Mouse (Mus musculus): ENCODE measurements around the gene Gm43638. TPM values are rescaled to one million over a fixed set of nuclear protein-coding genes. Genes with fewer than 3 reads are reported as not detected.

Gene Gm43638
- polyA plus RNA-seq (2017; shearing (Covaris generic)), result not detected

DNA sequence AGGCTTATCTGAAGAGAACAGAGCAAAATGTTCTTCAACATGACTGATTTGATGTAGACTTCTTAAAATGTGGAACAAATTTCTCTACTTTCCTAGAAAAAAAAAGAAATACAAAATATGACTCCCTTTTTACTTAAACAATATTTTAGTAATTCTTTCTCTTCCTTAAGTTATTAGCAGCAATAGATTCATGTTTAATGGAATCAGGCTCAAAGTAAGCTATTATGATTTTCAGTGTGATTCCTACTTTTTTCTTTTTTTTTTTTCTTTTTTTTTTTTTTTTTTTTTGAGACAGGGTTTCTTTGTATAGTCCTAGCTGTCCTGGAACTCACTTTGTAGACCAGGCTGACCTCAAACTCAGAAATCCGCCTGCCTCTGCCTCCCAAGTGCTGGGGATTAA lies at the start of gene Gm43638:
TSS of gene Gm43638 (minus strand) at position 101 of the 400 bp plus-strand sequence.

DNA sequence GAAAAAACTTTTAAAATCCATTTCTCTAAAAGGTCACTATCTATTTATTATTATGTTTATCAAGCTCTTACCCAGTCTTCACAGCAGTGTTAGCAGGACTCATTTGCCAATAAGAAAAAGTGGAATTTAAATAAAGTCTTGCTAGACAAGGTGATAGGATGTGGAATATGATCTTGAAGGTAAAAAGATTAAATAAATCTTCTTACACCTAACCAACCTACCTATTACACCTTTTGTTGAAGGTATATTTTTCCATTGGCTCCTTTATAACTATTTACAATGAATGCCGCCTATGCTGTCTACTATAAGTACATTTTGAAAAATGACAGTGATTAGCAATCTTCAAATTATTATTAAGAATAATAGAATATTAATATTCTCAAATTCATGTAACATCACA lies 4.2 kb upstream of the Gm43638 start, which contains the start of gene Ugt2a1:
TSS of gene Ugt2a1 (minus strand) at position 101 of the 400 bp plus-strand sequence.

GRCm38 (mm10) chr5:87482160-87482559 lies 4.4 kb downstream of the Gm43638 start, which contains the start of gene Ugt2a2:
Gene Ugt2a2 (minus strand): TSS chr5:87482260.

GRCm38 (mm10) chr5:87424041-87424440 lies 62.6 kb downstream of the Gm43638 start, which contains the start of gene Ugt2b38:
Gene Ugt2b38 (minus strand): TSS chr5:87424203.

Other genes starting within 250 kb of the Gm43638 start
- gene Ugt2b37, start 232.0 kb downstream of the Gm43638 start, polyA plus RNA-seq (2017; shearing (Covaris generic)), result not detected
- gene Ugt2a3, start 149.6 kb downstream of the Gm43638 start, polyA plus RNA-seq (2017; shearing (Covaris generic)), result not detected
- not detected for gene Ugt2b38, start 62.6 kb downstream of the Gm43638 start, polyA plus RNA-seq (2017; shearing (Covaris generic))
- gene Ugt2a2, start 4.5 kb downstream of the Gm43638 start, polyA plus RNA-seq (2017; shearing (Covaris generic)), result not detected
- gene Ugt2a1, start 4.1 kb upstream of the Gm43638 start, polyA plus RNA-seq (2017; shearing (Covaris generic)), result not detected
- not detected for gene Sult1b1, start 51.4 kb upstream of the Gm43638 start, polyA plus RNA-seq (2017; shearing (Covaris generic))
- gene Sult1d1, start 82.2 kb upstream of the Gm43638 start, polyA plus RNA-seq (2017; shearing (Covaris generic)), result not detected
- not detected for gene Sult1e1, start 104.8 kb upstream of the Gm43638 start, polyA plus RNA-seq (2017; shearing (Covaris generic))
- not detected for gene Csn1s1, start 179.4 kb upstream of the Gm43638 start, polyA plus RNA-seq (2017; shearing (Covaris generic))
- gene Csn2, start 212.8 kb upstream of the Gm43638 start, polyA plus RNA-seq (2017; shearing (Covaris generic)), result not detected

All from activated CD4-positive, CD25-positive, alpha-beta regulatory T cell, adult 9 weeks (primary cell).